Mouse (Mus musculus) lung, adult 18-20 months (tissue): ENCODE results near the gene Lss.

Experiments used
- DNase-seq, 2 experiments: peaks; one replicate each; pipeline ENCODE4 v3.0.0; 2022; ENCODE audit warnings: mixed read lengths in 2 of 2

Gene Lss

DNA sequence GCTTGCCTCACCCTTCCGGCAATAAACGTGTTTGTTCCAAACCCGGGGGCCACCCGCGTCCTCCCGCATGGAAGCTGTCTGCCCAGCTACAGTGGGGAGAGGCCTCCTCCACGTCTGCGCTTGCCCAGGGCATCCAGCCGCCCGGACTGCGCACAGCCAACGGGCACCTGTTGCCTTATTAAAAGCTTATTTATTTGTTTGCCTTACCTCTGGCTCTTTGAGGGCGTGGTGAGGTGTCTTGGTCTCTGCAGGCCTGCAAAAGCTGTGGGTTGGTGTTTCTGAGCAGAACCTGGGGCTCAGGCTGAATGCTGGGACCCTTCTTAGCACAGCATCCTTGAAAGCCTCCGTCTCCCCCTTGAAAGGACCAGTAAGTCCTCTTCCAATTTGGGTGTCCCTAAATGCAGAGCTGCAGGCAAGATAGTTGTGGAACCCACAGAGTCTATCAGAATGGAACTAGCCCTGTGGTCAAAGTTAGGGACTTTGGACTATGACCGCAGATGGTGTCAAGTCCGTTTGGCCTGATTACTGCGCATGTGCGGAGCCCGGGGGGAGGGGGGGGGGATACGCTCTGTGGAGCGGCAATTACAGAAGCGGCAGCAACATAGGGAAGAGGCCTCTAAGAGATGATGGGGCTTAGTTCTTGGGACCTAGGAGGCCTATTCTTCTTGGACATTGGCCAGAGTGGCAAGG is 38.8 kb downstream of the Lss start:
- no peak for DNase-seq

DNA sequence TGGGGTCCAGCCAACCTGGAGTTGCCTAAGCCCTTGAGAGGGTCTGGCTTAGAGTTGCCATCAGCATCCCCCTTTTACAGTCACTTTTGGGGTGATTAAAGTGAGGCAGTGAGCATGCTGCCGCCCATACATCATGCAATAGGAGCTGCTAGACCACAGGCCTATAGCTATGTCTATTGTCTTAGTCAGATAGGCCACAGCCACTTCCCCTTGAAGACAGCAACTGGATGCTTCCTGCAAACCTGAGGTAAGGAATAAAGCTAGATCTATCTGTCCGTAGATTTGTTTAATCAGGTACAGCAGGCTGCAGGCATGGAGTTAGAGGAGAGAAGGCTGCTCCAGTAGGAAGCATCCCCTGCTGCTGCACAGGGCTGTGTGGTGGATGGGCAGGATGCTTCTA is 39.7 kb downstream of the Lss start:
- no peak for DNase-seq

DNA sequence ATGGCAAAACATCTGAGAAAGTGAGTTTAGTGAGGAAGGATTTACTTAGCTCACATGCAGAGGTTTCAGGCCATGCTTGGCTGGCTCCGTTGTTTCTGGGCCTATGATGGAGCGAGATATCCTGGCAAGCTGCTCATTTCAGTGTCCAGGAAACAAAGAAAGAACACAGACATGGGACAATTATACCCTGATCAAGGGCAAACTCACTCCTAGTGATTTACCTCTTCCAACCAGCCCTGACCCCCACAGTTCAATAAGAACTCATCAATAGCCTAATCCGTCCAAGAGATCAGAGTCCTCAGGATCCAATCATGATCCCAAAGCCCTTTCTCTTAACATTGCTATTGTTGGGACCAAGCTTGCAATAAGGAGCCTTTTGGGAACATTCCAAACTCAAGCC is 40.8 kb downstream of the Lss start:
- no peak for DNase-seq

DNA sequence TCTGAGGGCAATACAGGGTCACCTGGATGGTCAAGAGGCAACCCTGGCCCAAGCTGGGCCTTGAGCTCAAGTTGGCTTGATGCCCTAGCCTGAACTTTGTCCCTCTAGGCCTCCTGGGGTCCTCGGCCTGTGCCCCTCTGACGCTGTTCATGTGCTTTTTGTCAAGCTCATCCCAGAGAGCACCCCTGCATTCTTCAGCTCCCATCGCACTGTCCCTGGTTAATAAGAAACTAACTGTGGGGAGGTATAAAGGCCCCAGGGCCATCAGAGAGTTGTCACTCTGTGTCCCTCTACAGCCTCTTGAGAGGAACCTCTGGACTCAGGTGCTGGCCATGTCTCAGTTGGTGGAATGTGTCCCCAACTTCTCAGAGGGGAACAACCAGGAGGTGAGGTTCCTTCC is 44.0 kb downstream of the Lss start, which contains the start of gene Ftcd:
Ftcd (plus strand) TSS at position 275 of the 400 bp plus-strand sequence.
- DNase-seq: no peak

DNA sequence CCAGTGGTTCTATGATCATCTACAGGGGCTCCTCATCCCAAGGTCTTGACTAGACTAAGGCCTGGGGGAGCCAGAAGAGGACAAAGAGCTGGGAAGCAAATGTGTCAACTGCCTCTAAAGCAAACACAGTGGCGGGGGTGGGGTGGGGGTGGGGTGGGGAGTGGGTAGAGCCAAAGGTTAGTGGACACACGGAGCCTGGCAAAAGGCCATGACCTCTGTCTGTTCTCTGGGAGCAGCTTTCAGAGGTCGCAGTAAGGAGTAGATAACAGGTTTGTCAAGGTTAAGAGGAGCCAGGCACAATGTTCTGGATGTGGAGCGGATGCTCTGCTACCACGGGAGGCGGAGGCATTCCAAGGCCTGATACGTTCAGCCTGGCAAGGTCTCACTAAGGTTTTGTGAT is 45.5 kb downstream of the Lss start:
- no peak for DNase-seq

DNA sequence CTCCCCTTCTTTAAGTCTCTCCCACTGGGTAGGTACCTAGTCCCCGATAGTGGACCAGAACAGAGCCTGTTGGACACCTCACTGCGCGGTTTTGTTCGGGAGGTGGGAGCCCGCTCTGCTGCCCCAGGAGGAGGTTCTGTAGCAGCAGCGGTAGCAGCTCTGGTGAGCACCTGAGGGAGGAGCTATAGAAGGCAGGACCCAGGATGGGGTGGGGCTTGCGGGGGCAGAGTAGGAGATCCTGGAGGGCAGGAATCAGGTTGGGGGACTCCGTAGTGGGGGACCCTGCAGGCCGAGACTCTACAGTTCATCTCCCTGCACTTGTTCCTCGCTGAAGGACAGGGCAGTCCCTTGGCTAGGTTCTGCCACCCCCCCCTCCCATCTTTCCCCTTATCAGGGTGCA is 52.8 kb downstream of the Lss start:
- no peak for DNase-seq

DNA sequence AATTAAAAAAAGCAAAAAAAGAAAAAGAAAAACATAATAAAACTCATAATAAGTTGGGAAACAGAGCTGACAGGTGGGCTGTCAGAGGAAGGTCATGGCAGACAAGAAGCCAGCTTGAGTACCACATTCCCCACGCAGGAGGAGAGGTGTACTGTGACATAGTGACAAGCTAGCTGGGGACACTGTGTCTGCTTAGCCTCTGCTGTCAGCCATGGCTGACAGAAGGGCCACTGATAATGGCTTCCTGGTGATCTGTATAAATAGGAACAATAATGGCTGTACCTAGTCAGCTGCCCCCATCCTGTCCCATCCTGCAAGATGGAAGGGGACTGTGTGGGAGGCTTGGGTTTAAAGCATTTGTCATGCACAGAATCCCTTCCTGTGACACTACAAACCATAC is 54.8 kb downstream of the Lss start:
- no peak for DNase-seq

DNA sequence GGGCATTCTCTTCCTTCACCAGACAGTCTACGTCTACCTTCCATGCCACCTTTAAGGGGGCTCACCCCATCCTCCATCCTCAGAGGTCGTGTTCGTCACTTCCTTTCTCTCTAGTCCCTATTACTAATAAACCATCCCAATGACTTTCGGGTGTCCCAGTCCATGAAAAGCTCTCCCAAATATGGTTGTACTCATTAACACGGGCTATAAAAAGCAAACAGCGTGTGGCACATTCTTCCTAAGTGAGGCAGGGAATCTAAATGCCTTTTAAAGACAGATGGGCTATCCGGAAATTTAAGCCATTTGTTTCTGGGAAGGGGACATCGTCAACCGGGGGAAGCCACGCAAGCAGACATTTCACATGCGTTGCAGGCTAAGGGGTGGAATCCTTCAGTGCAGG is 58.8 kb downstream of the Lss start:
- no peak for DNase-seq

DNA sequence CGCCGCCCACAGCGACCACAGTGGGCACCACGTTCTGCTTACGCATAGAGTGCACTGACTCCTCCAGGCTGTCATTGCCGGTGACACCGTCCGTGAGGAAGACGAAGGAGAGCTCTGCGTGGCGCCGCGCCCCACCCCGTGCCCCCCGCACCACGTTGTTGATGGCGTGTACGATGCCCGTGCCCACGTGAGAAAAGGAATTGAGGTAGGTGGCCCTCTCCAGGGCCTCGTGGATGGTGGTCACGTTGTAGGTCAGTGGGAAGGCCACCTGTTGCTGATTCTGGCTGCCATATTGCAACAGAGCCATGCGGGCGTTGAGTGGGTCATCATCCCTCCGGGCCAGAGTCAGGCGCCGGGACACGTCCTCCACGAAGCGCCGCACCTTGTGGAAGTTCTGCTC is 65.0 kb downstream of the Lss start:
- DNase-seq: no peak

DNA sequence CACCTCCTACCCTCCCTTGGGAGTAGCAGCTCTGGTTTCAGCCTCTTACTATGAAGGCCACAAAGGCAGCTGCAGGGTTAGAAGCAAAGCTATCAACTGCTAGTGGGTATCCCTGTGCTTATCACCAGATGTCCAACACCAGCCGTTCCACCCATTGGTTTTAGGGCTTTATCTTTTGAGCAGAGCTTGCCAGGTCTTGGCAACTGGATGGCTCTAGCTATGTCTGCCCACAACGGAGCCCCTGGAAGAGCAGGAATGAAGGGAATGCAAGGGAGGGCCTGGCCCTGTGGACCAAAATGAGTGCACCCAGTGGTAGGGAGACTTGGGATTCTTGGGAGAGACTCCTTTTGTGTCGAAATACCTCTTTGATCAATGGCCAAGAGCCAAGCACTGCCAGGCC is 71.3 kb downstream of the Lss start:
- DNase-seq: peak; percentile 10 to 15
